Mouse (Mus musculus): ENCODE results near the gene Ylpm1. TPM values are rescaled to one million over a fixed set of nuclear protein-coding genes. Genes with fewer than 3 reads are reported as not detected.
A peak's percentile ranks its signal among the peaks of the same experiment; 100 is the strongest.

The Ylpm1 gene
- polyA plus RNA-seq, 1 experiment from 2014 or later = 45.3 TPM

- Histone ChIP-seq H3K9me3 (replicated peaks; ENCODE audit: control insufficient read depth, low read length) (no peaks in the 10 kb centered on the region), H3K4me3 (ENCODE audit: low read depth, low read length) (no peak overlapping the region), H3K27ac (replicated peaks; ENCODE audit: low read depth, low read length) (no peak overlapping the region), H3K4me2 (ENCODE audit: low read depth, low read length) (no peak overlapping the region), H3K36me3 (replicated peaks; ENCODE audit: control insufficient read depth, insufficient read depth, low read depth, low read length) (peaks cover 3% of the 10 kb centered on the region; the same call in 1 of the 2 replicates), H3K4me1 (ENCODE audit: control insufficient read depth, insufficient read depth, low read length) (no peaks in the 10 kb centered on the region), H3K27me3 (ENCODE audit: control insufficient read depth, insufficient read depth, low read length) (no peaks in the 10 kb centered on the region), H3K9ac (replicated peaks; ENCODE audit: low read length) (no peak overlapping the region)
- ATAC-seq (replicated peaks; ENCODE audit: insufficient number of reproducible peaks, low FRiP score, low TSS enrichment, low read depth) = no peak
- 96% methylated on average over 2 of the region's 2 CpGs for WGBS
- peak; percentile 11 for DNase-seq (ENCODE audit: low spot score)
Observed at GRCm38 (mm10) chr12:85032710-85033109, 36.6 kb downstream of the Ylpm1 start.

- ATAC-seq (replicated peaks; ENCODE audit: insufficient number of reproducible peaks, low FRiP score, low TSS enrichment, low read depth) (no peak), DNase-seq (ENCODE audit: low spot score) (no peak)
- H3K36me3 ChIP-seq (replicated peaks; ENCODE audit: control insufficient read depth, insufficient read depth, low read depth, low read length) = peaks cover 4% of the 10 kb centered on the region
- WGBS = 81% methylated on average over 6 of the region's 6 CpGs
- H3K4me1 ChIP-seq (ENCODE audit: control insufficient read depth, insufficient read depth, low read length) = no peaks in the 10 kb centered on the region
- no peak overlapping the region for H3K9ac ChIP-seq (replicated peaks; ENCODE audit: low read length)
- H3K9me3 ChIP-seq (replicated peaks; ENCODE audit: control insufficient read depth, low read length) = no peaks in the 10 kb centered on the region
- H3K4me3 ChIP-seq (ENCODE audit: low read depth, low read length) = no peak overlapping the region
- no peaks in the 10 kb centered on the region for H3K27me3 ChIP-seq (ENCODE audit: control insufficient read depth, insufficient read depth, low read length)
- no peak overlapping the region for H3K27ac ChIP-seq (replicated peaks; ENCODE audit: low read depth, low read length)
- H3K4me2 ChIP-seq (ENCODE audit: low read depth, low read length) = no peak overlapping the region
Observed at GRCm38 (mm10) chr12:85051218-85051617, 55.1 kb downstream of the Ylpm1 start.

- DNase-seq (ENCODE audit: low spot score) = no peak
- no peak overlapping the region for H3K4me2 ChIP-seq (ENCODE audit: low read depth, low read length)
- no peaks in the 10 kb centered on the region for H3K4me1 ChIP-seq (ENCODE audit: control insufficient read depth, insufficient read depth, low read length)
- H3K4me3 ChIP-seq (ENCODE audit: low read depth, low read length) = no peak overlapping the region
- H3K27ac ChIP-seq (replicated peaks; ENCODE audit: low read depth, low read length) = no peak overlapping the region
- no peaks in the 10 kb centered on the region; the same call in 1 of the 2 replicates for H3K36me3 ChIP-seq (replicated peaks; ENCODE audit: control insufficient read depth, insufficient read depth, low read depth, low read length)
- H3K9ac ChIP-seq (replicated peaks; ENCODE audit: low read length) = no peak overlapping the region
- no peaks in the 10 kb centered on the region for H3K9me3 ChIP-seq (replicated peaks; ENCODE audit: control insufficient read depth, low read length)
- ATAC-seq (replicated peaks; ENCODE audit: insufficient number of reproducible peaks, low FRiP score, low TSS enrichment, low read depth) = no peak
- no peaks in the 10 kb centered on the region for H3K27me3 ChIP-seq (ENCODE audit: control insufficient read depth, insufficient read depth, low read length)
Observed at GRCm38 (mm10) chr12:85071043-85071442, 74.9 kb downstream of the Ylpm1 start.

- Histone ChIP-seq H3K9me3 (replicated peaks; ENCODE audit: control insufficient read depth, low read length) (no peaks in the 10 kb centered on the region), H3K36me3 (replicated peaks; ENCODE audit: control insufficient read depth, insufficient read depth, low read depth, low read length) (no peaks in the 10 kb centered on the region; the same call in 1 of the 2 replicates), H3K4me2 (ENCODE audit: low read depth, low read length) (no peak overlapping the region), H3K4me3 (ENCODE audit: low read depth, low read length) (no peak overlapping the region), H3K9ac (replicated peaks; ENCODE audit: low read length) (no peak overlapping the region), H3K27me3 (ENCODE audit: control insufficient read depth, insufficient read depth, low read length) (no peaks in the 10 kb centered on the region), H3K4me1 (ENCODE audit: control insufficient read depth, insufficient read depth, low read length) (no peaks in the 10 kb centered on the region), H3K27ac (replicated peaks; ENCODE audit: low read depth, low read length) (no peak overlapping the region)
- 90% methylated on average over 3 of the region's 3 CpGs for WGBS
- ATAC-seq (replicated peaks; ENCODE audit: insufficient number of reproducible peaks, low FRiP score, low TSS enrichment, low read depth) (no peak), DNase-seq (ENCODE audit: low spot score) (no peak)
Observed at GRCm38 (mm10) chr12:85077100-85077499, 81.0 kb downstream of the Ylpm1 start.

GRCm38 (mm10) chr12:85084257-85084656, 88.1 kb downstream of the Ylpm1 start:
- Histone ChIP-seq H3K9ac (replicated peaks; ENCODE audit: low read length) (no peak overlapping the region), H3K27ac (replicated peaks; ENCODE audit: low read depth, low read length) (no peak overlapping the region), H3K4me1 (ENCODE audit: control insufficient read depth, insufficient read depth, low read length) (no peaks in the 10 kb centered on the region), H3K36me3 (replicated peaks; ENCODE audit: control insufficient read depth, insufficient read depth, low read depth, low read length) (no peaks in the 10 kb centered on the region; the same call in 1 of the 2 replicates), H3K4me3 (ENCODE audit: low read depth, low read length) (no peak overlapping the region), H3K9me3 (replicated peaks; ENCODE audit: control insufficient read depth, low read length) (no peaks in the 10 kb centered on the region), H3K4me2 (ENCODE audit: low read depth, low read length) (no peak overlapping the region), H3K27me3 (ENCODE audit: control insufficient read depth, insufficient read depth, low read length) (no peaks in the 10 kb centered on the region)
- ATAC-seq (replicated peaks; ENCODE audit: insufficient number of reproducible peaks, low FRiP score, low TSS enrichment, low read depth) = no peak
- WGBS = 84% methylated on average over 2 of the region's 2 CpGs
- DNase-seq (ENCODE audit: low spot score) = no peak

GRCm38 (mm10) chr12:85084941-85085340, 88.8 kb downstream of the Ylpm1 start:
- Histone ChIP-seq H3K9ac (replicated peaks; ENCODE audit: low read length) (no peak overlapping the region), H3K4me1 (ENCODE audit: control insufficient read depth, insufficient read depth, low read length) (no peaks in the 10 kb centered on the region), H3K4me2 (ENCODE audit: low read depth, low read length) (no peak overlapping the region), H3K9me3 (replicated peaks; ENCODE audit: control insufficient read depth, low read length) (no peaks in the 10 kb centered on the region), H3K27me3 (ENCODE audit: control insufficient read depth, insufficient read depth, low read length) (no peaks in the 10 kb centered on the region), H3K27ac (replicated peaks; ENCODE audit: low read depth, low read length) (no peak overlapping the region), H3K4me3 (ENCODE audit: low read depth, low read length) (no peak overlapping the region), H3K36me3 (replicated peaks; ENCODE audit: control insufficient read depth, insufficient read depth, low read depth, low read length) (no peaks in the 10 kb centered on the region; the same call in 1 of the 2 replicates)
- no peak for ATAC-seq (replicated peaks; ENCODE audit: insufficient number of reproducible peaks, low FRiP score, low TSS enrichment, low read depth)
- WGBS = 71% methylated on average over 4 of the region's 4 CpGs
- DNase-seq (ENCODE audit: low spot score) = no peak

GRCm38 (mm10) chr12:85087845-85088244, 91.7 kb downstream of the Ylpm1 start:
- H3K9me3 ChIP-seq (replicated peaks; ENCODE audit: control insufficient read depth, low read length) = no peaks in the 10 kb centered on the region
- H3K36me3 ChIP-seq (replicated peaks; ENCODE audit: control insufficient read depth, insufficient read depth, low read depth, low read length) = no peaks in the 10 kb centered on the region; the same call in 1 of the 2 replicates
- DNase-seq (ENCODE audit: low spot score) (no peak), ATAC-seq (replicated peaks; ENCODE audit: insufficient number of reproducible peaks, low FRiP score, low TSS enrichment, low read depth) (no peak)
- H3K4me1 ChIP-seq (ENCODE audit: control insufficient read depth, insufficient read depth, low read length) = no peaks in the 10 kb centered on the region
- H3K27me3 ChIP-seq (ENCODE audit: control insufficient read depth, insufficient read depth, low read length) = no peaks in the 10 kb centered on the region
- H3K27ac ChIP-seq (replicated peaks; ENCODE audit: low read depth, low read length) = no peak overlapping the region
- 78% methylated on average over 12 of the region's 12 CpGs for WGBS
- H3K9ac ChIP-seq (replicated peaks; ENCODE audit: low read length) = no peak overlapping the region
- H3K4me2 ChIP-seq (ENCODE audit: low read depth, low read length) = no peak overlapping the region
- no peak overlapping the region for H3K4me3 ChIP-seq (ENCODE audit: low read depth, low read length)

- H3K4me3 ChIP-seq (ENCODE audit: low read depth, low read length) = no peak overlapping the region
- WGBS = 83% methylated on average over 3 of the region's 3 CpGs
- H3K9me3 ChIP-seq (replicated peaks; ENCODE audit: control insufficient read depth, low read length) = no peaks in the 10 kb centered on the region
- H3K27ac ChIP-seq (replicated peaks; ENCODE audit: low read depth, low read length) = no peak overlapping the region
- DNase-seq (ENCODE audit: low spot score) = no peak
- 0 out of 2 replicates have a peak, but pooled peaks cover 2% of the 10 kb centered on the region for H3K4me1 ChIP-seq (ENCODE audit: control insufficient read depth, insufficient read depth, low read length)
- no peak overlapping the region for H3K9ac ChIP-seq (replicated peaks; ENCODE audit: low read length)
- no peaks in the 10 kb centered on the region for H3K27me3 ChIP-seq (ENCODE audit: control insufficient read depth, insufficient read depth, low read length)
- H3K4me2 ChIP-seq (ENCODE audit: low read depth, low read length) = no peak overlapping the region
- H3K36me3 ChIP-seq (replicated peaks; ENCODE audit: control insufficient read depth, insufficient read depth, low read depth, low read length) = no peaks in the 10 kb centered on the region; the same call in 1 of the 2 replicates
- no peak for ATAC-seq (replicated peaks; ENCODE audit: insufficient number of reproducible peaks, low FRiP score, low TSS enrichment, low read depth)
Observed at GRCm38 (mm10) chr12:85091190-85091589, 95.1 kb downstream of the Ylpm1 start.
